Mouse (Mus musculus): Measurements from ENCODE around the gene Stom.

Stom gene

GRCm38 (mm10) chr2:35320399-35320798 lies 16.4 kb downstream of the Stom start:
- no peak for DNase-seq (ENCODE audit: low spot score)

GRCm38 (mm10) chr2:35318405-35318804 lies 18.4 kb downstream of the Stom start:
- no peak for DNase-seq (ENCODE audit: low spot score)

GRCm38 (mm10) chr2:35317604-35318003 lies 19.2 kb downstream of the Stom start:
- no peak for DNase-seq (ENCODE audit: low spot score)

GRCm38 (mm10) chr2:35314300-35314699 lies 22.5 kb downstream of the Stom start:
- no peak for DNase-seq (ENCODE audit: low spot score)

GRCm38 (mm10) chr2:35309906-35310493 lies 26.8 kb downstream of the Stom start:
- DNase-seq (ENCODE audit: low spot score), result no peak

GRCm38 (mm10) chr2:35308166-35308565 lies 28.6 kb downstream of the Stom start:
- no peak for DNase-seq (ENCODE audit: low spot score)

GRCm38 (mm10) chr2:35302049-35302885 lies 34.5 kb downstream of the Stom start:
- DNase-seq (ENCODE audit: low spot score), result no peak

- DNase-seq (ENCODE audit: low spot score), result no peak
Observed at GRCm38 (mm10) chr2:35299437-35299836, 37.3 kb downstream of the Stom start.

GRCm38 (mm10) chr2:35297703-35298332 lies 39.0 kb downstream of the Stom start:
- DNase-seq (ENCODE audit: low spot score), result peak; percentile 55

GRCm38 (mm10) chr2:35293291-35293690 lies 43.5 kb downstream of the Stom start:
- DNase-seq (ENCODE audit: low spot score), result no peak

GRCm38 (mm10) chr2:35292700-35293099 lies 44.1 kb downstream of the Stom start:
- no peak for DNase-seq (ENCODE audit: low spot score)

GRCm38 (mm10) chr2:35291856-35292255 lies 44.9 kb downstream of the Stom start:
- DNase-seq (ENCODE audit: low spot score), result no peak

- DNase-seq (ENCODE audit: low spot score), result no peak
Observed at GRCm38 (mm10) chr2:35288758-35289635, 47.8 kb downstream of the Stom start.

- no peak for DNase-seq (ENCODE audit: low spot score)
Observed at GRCm38 (mm10) chr2:35287017-35287620, 49.7 kb downstream of the Stom start.

GRCm38 (mm10) chr2:35285209-35285608 lies 51.6 kb downstream of the Stom start:
- DNase-seq (ENCODE audit: low spot score), result no peak

GRCm38 (mm10) chr2:35283997-35284396 lies 52.8 kb downstream of the Stom start:
- no peak for DNase-seq (ENCODE audit: low spot score)

- no peak for DNase-seq (ENCODE audit: low spot score)
Observed at GRCm38 (mm10) chr2:35282214-35282613, 54.6 kb downstream of the Stom start.

- DNase-seq (ENCODE audit: low spot score), result no peak
Observed at GRCm38 (mm10) chr2:35280001-35280400, 56.8 kb downstream of the Stom start.

GRCm38 (mm10) chr2:35278371-35279210 lies 58.2 kb downstream of the Stom start:
- DNase-seq (ENCODE audit: low spot score), result no peak

- DNase-seq (ENCODE audit: low spot score), result no peak
Observed at GRCm38 (mm10) chr2:35277686-35278085, 59.1 kb downstream of the Stom start.

- no peak for DNase-seq (ENCODE audit: low spot score)
Observed at GRCm38 (mm10) chr2:35273536-35273935, 63.2 kb downstream of the Stom start.
